Mouse (Mus musculus) E14TG2a.4 (cell line): Measurements from ENCODE around the gene Sdhc.

Source experiments
- CTCF ChIP-seq: conservative IDR thresholded peaks from 2 replicates; pipeline ENCODE4 v1.5.1; 2014; ENCODE audit warnings: low read length
- POU5F1 ChIP-seq: IDR thresholded peaks from 2 replicates; pipeline ENCODE4 v1.6.1; 2014; ENCODE audit warnings: low read length, borderline replicate concordance

DNA sequence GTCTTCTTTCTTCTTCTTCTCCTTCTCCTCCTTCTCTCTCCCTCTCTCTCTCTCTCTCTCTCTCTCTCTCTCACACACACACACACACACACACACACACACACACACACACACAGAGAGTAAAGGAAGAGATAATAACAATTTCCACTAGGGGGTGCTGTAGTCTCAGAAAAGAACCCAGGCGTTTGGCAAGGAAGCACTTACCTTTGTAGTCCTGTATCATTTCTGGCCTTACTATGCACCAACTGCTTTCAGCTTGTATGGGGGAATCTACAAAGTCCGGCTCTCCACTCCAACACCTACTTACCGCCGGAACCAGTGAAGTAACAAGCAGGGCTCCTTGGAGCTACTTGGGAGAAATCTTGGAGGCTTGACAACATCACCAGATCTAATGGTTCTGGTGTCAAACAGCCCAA lies 32.1 kb downstream of the Sdhc start:
- TF ChIP-seq CTCF, result no peak
- no peak for TF ChIP-seq POU5F1
